Mouse (Mus musculus): ENCODE measurements around the gene Pif1. TPM values are rescaled to one million over a fixed set of nuclear protein-coding genes. Genes with fewer than 3 reads are reported as not detected.

Gene Pif1
- total and polyA plus RNA-seq, 3 experiments, result 11.2 to 14.5 (median 12.2) TPM

GRCm38 (mm10) chr9:65635766-65636165 lies 48.8 kb downstream of the Pif1 start:
- Histone ChIP-seq H3K27me3 (replicated peaks) (no peaks in the 10 kb centered on the region), H3K9ac (ENCODE audit: insufficient read depth, low read depth) (no peak overlapping the region), H3K27ac (ENCODE audit: insufficient read depth, low read depth) (no peak overlapping the region), H3K9me3 (replicated peaks; ENCODE audit: low read length) (peaks cover 4% of the 10 kb centered on the region), H3K4me1 (ENCODE audit: control insufficient read depth in 1 of 2, insufficient read depth in 2 of 2) (no peaks in the 10 kb centered on the region), H3K4me2 (ENCODE audit: insufficient read depth, low read depth, poor library complexity, severe bottlenecking) (no peak overlapping the region), H3K36me3 (replicated peaks in 1 of 2; ENCODE audit: control insufficient read depth in 1 of 2, insufficient read depth in 1 of 2, low read length in 1 of 2) (no peaks in the 10 kb centered on the region), H3K4me3 (replicated peaks in 1 of 3; ENCODE audit: low read depth in 2 of 3, low read length in 2 of 3, poor library complexity in 1 of 3) (no peak overlapping the region), H3K79me2 (replicated peaks; ENCODE audit: control insufficient read depth, extremely low read depth, insufficient read depth, poor library complexity, severe bottlenecking) (no peaks in the 10 kb centered on the region)
- DNase-seq (ENCODE audit: extremely low read depth), result peak; percentile 23
- dilution Hi-C loops (cut with MboI; ENCODE audit: extremely low pct_ligation_motif_present, extremely low pct_unique_long_range_greater_than_20kb, low sequenced_read_pairs) (no loop called here), in situ Hi-C loops (cut with MboI; ENCODE audit: low pct_ligation_motif_present, low pct_unique_long_range_greater_than_20kb, low sequenced_read_pairs) (no loop called here)
- TF ChIP-seq MAZ (IDR thresholded peaks at IDR 0.05; ENCODE audit: low read depth, low read length) (no peak), HCFC1 (IDR thresholded peaks at IDR 0.05; ENCODE audit: low read depth, low read length) (no peak), ELF1 (IDR thresholded peaks at IDR 0.05; ENCODE audit: low read depth, low read length) (no peak), MAFK (IDR thresholded peaks at IDR 0.05; ENCODE audit: insufficient replicate concordance, low read length) (no peak), KAT2A (IDR thresholded peaks at IDR 0.05; ENCODE audit: insufficient replicate concordance, low read length) (no peak), MXI1 (IDR thresholded peaks at IDR 0.05; ENCODE audit: low read depth, low read length) (no peak), CHD2 (IDR thresholded peaks at IDR 0.05; ENCODE audit: low read length) (no peak), ZC3H11A (IDR thresholded peaks at IDR 0.05; ENCODE audit: low read depth, low read length) (no peak)

- DNase-seq (ENCODE audit: extremely low read depth), result no peak
- no peak for TF ChIP-seq ZC3H11A (IDR thresholded peaks at IDR 0.05; ENCODE audit: low read depth, low read length)
- TF ChIP-seq JUN (IDR thresholded peaks at IDR 0.05; ENCODE audit: insufficient read depth, low read depth, low read length), result no peak
- TF ChIP-seq CHD2 (IDR thresholded peaks at IDR 0.05; ENCODE audit: low read length), result no peak
- TF ChIP-seq CHD1 (IDR thresholded peaks at IDR 0.05; ENCODE audit: low read depth, low read length), result no peak
- TF ChIP-seq MAZ (IDR thresholded peaks at IDR 0.05; ENCODE audit: low read depth, low read length), result no peak
- TF ChIP-seq KAT2A (IDR thresholded peaks at IDR 0.05; ENCODE audit: insufficient replicate concordance, low read length), result no peak
- no peak for TF ChIP-seq ZKSCAN1 (IDR thresholded peaks at IDR 0.05; ENCODE audit: borderline replicate concordance, low read depth, low read length)
- no peak for TF ChIP-seq ZNF384 (IDR thresholded peaks at IDR 0.05; ENCODE audit: low read depth, low read length)
- no peak for TF ChIP-seq RAD21 (IDR thresholded peaks at IDR 0.05; ENCODE audit: low read depth, low read length)
- TF ChIP-seq IRF4 (IDR thresholded peaks at IDR 0.05; ENCODE audit: low read depth, low read length), result no peak
- TF ChIP-seq TBP (conservative IDR thresholded peaks at IDR 0.05; ENCODE audit: low read depth, low read length), result no peak
- TF ChIP-seq MXI1 (IDR thresholded peaks at IDR 0.05; ENCODE audit: low read depth, low read length), result no peak
- no peak for TF ChIP-seq POLR2AphosphoS2 (IDR thresholded peaks at IDR 0.05; ENCODE audit: low read depth, low read length)
- no peak for TF ChIP-seq ELF1 (IDR thresholded peaks at IDR 0.05; ENCODE audit: low read depth, low read length)
- no peak for TF ChIP-seq MAFK (IDR thresholded peaks at IDR 0.05; ENCODE audit: insufficient replicate concordance, low read length)
- TF ChIP-seq BHLHE40 (IDR thresholded peaks at IDR 0.05; ENCODE audit: low read depth, low read length), result no peak
- TF ChIP-seq E2F4 (IDR thresholded peaks at IDR 0.05; ENCODE audit: insufficient replicate concordance, low read depth, low read length), result no peak
- TF ChIP-seq UBTF (IDR thresholded peaks at IDR 0.05; ENCODE audit: low read depth, low read length), result no peak
- no peak for TF ChIP-seq USF1 (IDR thresholded peaks at IDR 0.05; ENCODE audit: low read depth, low read length)
- TF ChIP-seq SMC3 (IDR thresholded peaks at IDR 0.05; ENCODE audit: low read depth, low read length), result no peak
- Histone ChIP-seq H3K4me1 (ENCODE audit: control insufficient read depth in 1 of 2, insufficient read depth in 2 of 2) (no peaks in the 10 kb centered on the region), H3K79me2 (replicated peaks; ENCODE audit: control insufficient read depth, extremely low read depth, insufficient read depth, poor library complexity, severe bottlenecking) (no peaks in the 10 kb centered on the region), H3K4me3 (replicated peaks in 1 of 3; ENCODE audit: low read depth in 2 of 3, low read length in 2 of 3, poor library complexity in 1 of 3) (no peak overlapping the region), H3K36me3 (replicated peaks in 1 of 2; ENCODE audit: control insufficient read depth in 1 of 2, insufficient read depth in 1 of 2, low read length in 1 of 2) (no peaks in the 10 kb centered on the region), H3K27ac (ENCODE audit: insufficient read depth, low read depth) (no peak overlapping the region), H3K4me2 (ENCODE audit: insufficient read depth, low read depth, poor library complexity, severe bottlenecking) (no peak overlapping the region), H3K9ac (ENCODE audit: insufficient read depth, low read depth) (no peak overlapping the region), H3K9me3 (replicated peaks; ENCODE audit: low read length) (no peaks in the 10 kb centered on the region), H3K27me3 (replicated peaks) (no peaks in the 10 kb centered on the region)
- in situ Hi-C loops (cut with MboI; ENCODE audit: low pct_ligation_motif_present, low pct_unique_long_range_greater_than_20kb, low sequenced_read_pairs) (no loop called here), dilution Hi-C loops (cut with MboI; ENCODE audit: extremely low pct_ligation_motif_present, extremely low pct_unique_long_range_greater_than_20kb, low sequenced_read_pairs) (no loop called here)
These were observed 50.0 kb downstream of the Pif1 start for GRCm38 (mm10) chr9:65636926-65637325.
